Mouse (Mus musculus) hindbrain, embryonic 10.5 days (tissue): ENCODE data around the gene Cfap54. TPM values are rescaled to one million over a fixed set of nuclear protein-coding genes. Genes with fewer than 3 reads are reported as not detected.

Experiments
- DNase-seq: peaks from one replicate; pipeline ENCODE4 v3.0.0-alpha.2; 2017; ENCODE audit warnings: low spot score
- H3K27ac ChIP-seq: fragments of 300-500 bp; sonication (generic); 2 replicates; pipeline ENCODE4 v1.5.1; 2016; ENCODE audit warnings: mild to moderate bottlenecking, moderate library complexity
- H3K27me3 ChIP-seq: fragments of 300-500 bp; sonication (generic); 2 replicates; pipeline ENCODE4 v1.6.1; 2016; ENCODE audit warnings: mild to moderate bottlenecking; ENCODE audit not compliant: poor library complexity, insufficient read depth, severe bottlenecking
- H3K36me3 ChIP-seq: fragments of 300-500 bp; sonication (generic); 2 replicates; pipeline ENCODE4 v1.6.1; 2016; ENCODE audit warnings: mild to moderate bottlenecking, moderate library complexity
- H3K4me1 ChIP-seq: fragments of 300-500 bp; sonication (generic); replicated peaks from 2 replicates; pipeline ENCODE4 v1.6.1; 2016; ENCODE audit warnings: mild to moderate bottlenecking
- H3K4me3 ChIP-seq: fragments of 300-500 bp; sonication (generic); 2 replicates; pipeline ENCODE4 v1.5.1; 2016; ENCODE audit warnings: mild to moderate bottlenecking, moderate library complexity
- H3K9me3 ChIP-seq: fragments of 300-500 bp; sonication (generic); 2 replicates; pipeline ENCODE4 v1.6.1; 2016; ENCODE audit warnings: mild to moderate bottlenecking, moderate library complexity
- WGBS: fragments of 180-500 bp; shearing (Covaris S2); methylation state at CpG from one replicate; pipeline ENCODE4 v1.1.7; 2016; 5-methylcytosine and 5-hydroxymethylcytosine counted together
- polyA plus RNA-seq: library from polyadenylated mRNA; unstranded; fragments of >200 nt; fragmentation: Nextera tagmentation; extraction: Ambion mirVana; gene quantifications from 2 replicates; pipeline ENCODE4 v1.2.1, GENCODE M21; 2016

The Cfap54 gene
- polyA plus RNA-seq, 1 experiment from 2014 or later = 1.4 TPM

DNA sequence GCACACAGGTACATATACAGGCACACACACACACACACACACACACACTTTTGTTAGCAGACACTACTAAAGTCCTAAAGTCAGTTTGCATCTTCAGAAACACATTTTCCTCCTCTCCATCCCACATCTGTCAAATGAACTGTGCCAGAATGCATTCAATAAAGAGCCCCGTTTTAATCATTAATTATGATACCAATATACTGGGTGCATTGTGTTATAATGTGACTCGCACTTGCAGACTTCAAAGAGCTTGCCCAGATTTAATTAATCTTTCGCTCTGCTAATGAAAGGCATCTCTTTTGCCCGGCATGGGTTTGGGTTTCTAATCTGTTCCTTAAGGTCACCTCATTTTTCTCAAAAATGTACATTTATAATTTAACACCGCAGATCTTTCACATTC is 327.1 kb downstream of the Cfap54 start:
- WGBS = 95% methylated on average over 5 of the region's 5 CpGs
- H3K27ac ChIP-seq = no peak overlapping the region
- no peaks in the 10 kb centered on the region for H3K4me1 ChIP-seq
- peaks cover 7% of the 10 kb centered on the region; the same call in 1 of the 2 replicates for H3K9me3 ChIP-seq
- DNase-seq = no peak
- no peaks in the 10 kb centered on the region for H3K36me3 ChIP-seq
- no peaks in the 10 kb centered on the region for H3K27me3 ChIP-seq
- no peak overlapping the region for H3K4me3 ChIP-seq

DNA sequence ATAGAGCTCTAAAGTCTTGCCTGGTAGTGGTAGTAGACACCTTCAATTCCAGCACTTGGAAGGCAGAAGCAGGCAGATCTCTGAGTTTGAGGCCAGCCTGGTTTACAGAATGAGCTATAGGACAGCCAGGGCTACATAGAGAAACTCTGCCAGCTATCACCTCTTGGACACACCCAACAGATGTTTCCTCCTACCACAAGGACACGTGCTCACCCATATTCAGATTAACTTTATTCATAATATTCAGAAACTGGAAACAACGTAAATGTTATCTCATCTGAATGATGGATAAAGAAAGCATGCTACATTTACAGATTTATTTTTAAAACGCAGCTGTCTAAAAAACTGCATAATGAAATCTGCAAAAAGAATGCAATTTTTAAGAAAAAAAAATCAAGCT is 351.1 kb downstream of the Cfap54 start:
- H3K27me3 ChIP-seq = no peaks in the 10 kb centered on the region
- no peak overlapping the region for H3K4me3 ChIP-seq
- 90% methylated on average over 3 of the region's 3 CpGs for WGBS
- H3K9me3 ChIP-seq = no peaks in the 10 kb centered on the region
- H3K27ac ChIP-seq = no peak overlapping the region
- no peaks in the 10 kb centered on the region for H3K36me3 ChIP-seq
- H3K4me1 ChIP-seq = no peaks in the 10 kb centered on the region
- DNase-seq = no peak

GRCm38 (mm10) chr10:92728723-92729122 is 352.7 kb downstream of the Cfap54 start:
- Histone ChIP-seq H3K9me3 (no peaks in the 10 kb centered on the region), H3K36me3 (no peaks in the 10 kb centered on the region), H3K27ac (no peak overlapping the region), H3K4me1 (no peaks in the 10 kb centered on the region), H3K27me3 (no peaks in the 10 kb centered on the region), H3K4me3 (no peak overlapping the region)
- DNase-seq = no peak
- WGBS = 94% methylated on average over 3 of the region's 3 CpGs

Other genes starting within 250 kb of the Cfap54 start
- 20.6 and 22.6 TPM in 2 replicates for gene Cdk17, start 79.3 kb upstream of the Cfap54 start, polyA plus RNA-seq
- gene Elk3, start 229.5 kb upstream of the Cfap54 start, polyA plus RNA-seq = 14.8 and 15.7 TPM in 2 replicates